Mouse (Mus musculus): ENCODE results near the gene Pxn.

DNA sequence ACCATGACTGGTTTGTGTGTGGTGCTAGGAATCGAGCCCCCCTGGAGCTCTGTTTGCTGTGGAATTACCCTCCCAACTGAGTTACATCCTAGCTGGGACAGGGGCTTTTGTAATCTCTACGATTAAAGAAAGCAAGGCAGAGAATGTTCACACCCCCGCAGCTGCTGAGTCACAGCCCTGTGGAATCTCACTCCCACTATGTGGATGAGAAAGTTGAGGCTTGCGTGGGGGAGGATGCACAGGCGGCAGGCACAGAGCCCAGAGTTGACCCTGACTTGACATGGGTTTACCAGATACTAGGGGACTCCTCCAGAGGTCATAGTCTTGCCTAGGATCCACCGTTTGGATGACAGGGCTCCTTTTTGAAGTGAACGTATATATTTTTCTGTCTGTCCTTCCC is 9.4 kb upstream of the Pxn start:
- TF ChIP-seq CTCF (IDR thresholded peaks at IDR 0.05; ENCODE audit: low read depth) (no peak), EP300 (IDR thresholded peaks at IDR 0.05; ENCODE audit: low read depth) (no peak)
